Mouse (Mus musculus): ENCODE data around the gene Slc15a3. TPM values are rescaled to one million over a fixed set of nuclear protein-coding genes. Genes with fewer than 3 reads are reported as not detected.

The Slc15a3 gene
- polyA plus RNA-seq, 1 experiment from 2014 or later = 1.2 TPM

GRCm38 (mm10) chr19:10808524-10809233 lies 30.8 kb upstream of the Slc15a3 start:
- H3K27ac ChIP-seq (replicated peaks) = no peak overlapping the region
- H3K36me3 ChIP-seq (replicated peaks) = no peaks in the 10 kb centered on the region
- no peaks in the 10 kb centered on the region for H3K27me3 ChIP-seq
- no peak overlapping the region for H3K9ac ChIP-seq
- no peak for ATAC-seq (ENCODE audit: insufficient read depth)
- no peaks in the 10 kb centered on the region for H3K4me1 ChIP-seq (replicated peaks)
- no peaks in the 10 kb centered on the region for H3K9me3 ChIP-seq (replicated peaks)
- H3K4me2 ChIP-seq = no peak overlapping the region
- WGBS (ENCODE audit: insufficient replicate concordance) = 61% methylated on average over 12 of the region's 12 CpGs
- no peak overlapping the region for H3K4me3 ChIP-seq (replicated peaks)

- Histone ChIP-seq H3K4me1 (replicated peaks) (no peaks in the 10 kb centered on the region), H3K9me3 (replicated peaks) (no peaks in the 10 kb centered on the region), H3K27me3 (no peaks in the 10 kb centered on the region), H3K4me2 (no peak overlapping the region), H3K27ac (replicated peaks) (no peak overlapping the region), H3K36me3 (replicated peaks) (no peaks in the 10 kb centered on the region), H3K4me3 (replicated peaks) (no peak overlapping the region), H3K9ac (no peak overlapping the region)
- ATAC-seq (ENCODE audit: insufficient read depth) = no peak
- whole genome bisulfite sequencing (ENCODE audit: insufficient replicate concordance) = 62% methylated on average over 11 of the region's 11 CpGs
Measured at GRCm38 (mm10) chr19:10809428-10810175, 29.9 kb upstream of the Slc15a3 start.

DNA sequence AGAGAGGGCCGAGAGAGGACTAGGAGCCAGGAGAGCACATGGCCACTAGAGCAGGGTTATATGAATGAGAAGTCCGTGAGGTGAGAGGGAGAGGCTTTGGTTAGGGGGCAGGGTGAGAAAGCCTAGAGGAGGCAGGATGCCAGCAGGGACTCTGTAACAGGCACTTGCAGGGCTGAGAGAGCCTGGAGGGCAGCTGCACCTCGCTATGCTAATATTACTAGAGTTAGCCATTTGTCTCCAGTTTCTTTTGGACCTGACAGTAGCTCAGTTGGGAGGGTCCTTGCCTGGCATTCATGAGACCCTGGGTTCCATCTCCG lies 29.4 kb upstream of the Slc15a3 start:
- no peak overlapping the region for H3K4me2 ChIP-seq
- 62% methylated on average over 4 of the region's 4 CpGs for WGBS (ENCODE audit: insufficient replicate concordance)
- no peaks in the 10 kb centered on the region for H3K36me3 ChIP-seq (replicated peaks)
- H3K27me3 ChIP-seq = no peaks in the 10 kb centered on the region
- no peaks in the 10 kb centered on the region for H3K9me3 ChIP-seq (replicated peaks)
- no peak overlapping the region for H3K4me3 ChIP-seq (replicated peaks)
- ATAC-seq (ENCODE audit: insufficient read depth) = no peak
- H3K27ac ChIP-seq (replicated peaks) = no peak overlapping the region
- no peaks in the 10 kb centered on the region for H3K4me1 ChIP-seq (replicated peaks)
- H3K9ac ChIP-seq = no peak overlapping the region

DNA sequence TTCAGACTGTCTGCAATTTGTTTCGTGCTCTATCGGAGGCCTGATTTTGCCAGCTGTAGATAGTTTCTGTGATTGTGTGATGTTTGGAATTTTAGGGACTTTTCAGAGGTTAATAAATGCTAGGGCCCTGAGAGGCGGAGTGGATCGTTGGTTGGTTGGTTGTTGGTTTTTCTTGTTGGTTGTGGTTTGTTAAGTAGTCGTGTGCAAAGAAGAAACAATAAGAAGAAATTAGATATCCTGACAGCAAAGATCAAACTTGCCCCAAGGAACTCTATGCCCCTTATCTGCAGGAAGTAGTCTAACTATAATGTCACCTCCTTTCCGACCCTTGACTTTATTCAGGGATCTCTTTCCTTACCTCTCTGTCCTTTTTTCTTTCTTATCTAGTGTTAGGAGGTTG lies 28.1 kb upstream of the Slc15a3 start:
- H3K9me3 ChIP-seq (replicated peaks) = no peaks in the 10 kb centered on the region
- H3K4me1 ChIP-seq (replicated peaks) = no peaks in the 10 kb centered on the region
- H3K27me3 ChIP-seq = no peaks in the 10 kb centered on the region
- H3K4me3 ChIP-seq (replicated peaks) = no peak overlapping the region
- no peaks in the 10 kb centered on the region for H3K36me3 ChIP-seq (replicated peaks)
- no peak overlapping the region for H3K9ac ChIP-seq
- no peak for ATAC-seq (ENCODE audit: insufficient read depth)
- H3K27ac ChIP-seq (replicated peaks) = no peak overlapping the region
- WGBS (ENCODE audit: insufficient replicate concordance) = 38% methylated on average over 6 of the region's 6 CpGs
- H3K4me2 ChIP-seq = no peak overlapping the region

GRCm38 (mm10) chr19:10813039-10813438 lies 26.5 kb upstream of the Slc15a3 start:
- Histone ChIP-seq H3K4me3 (replicated peaks) (no peak overlapping the region), H3K4me2 (no peak overlapping the region), H3K4me1 (replicated peaks) (no peaks in the 10 kb centered on the region), H3K36me3 (replicated peaks) (no peaks in the 10 kb centered on the region), H3K9me3 (replicated peaks) (no peaks in the 10 kb centered on the region), H3K9ac (no peak overlapping the region), H3K27me3 (no peaks in the 10 kb centered on the region), H3K27ac (replicated peaks) (no peak overlapping the region)
- WGBS (ENCODE audit: insufficient replicate concordance) = 74% methylated on average over 5 of the region's 5 CpGs
- no peak for ATAC-seq (ENCODE audit: insufficient read depth)

DNA sequence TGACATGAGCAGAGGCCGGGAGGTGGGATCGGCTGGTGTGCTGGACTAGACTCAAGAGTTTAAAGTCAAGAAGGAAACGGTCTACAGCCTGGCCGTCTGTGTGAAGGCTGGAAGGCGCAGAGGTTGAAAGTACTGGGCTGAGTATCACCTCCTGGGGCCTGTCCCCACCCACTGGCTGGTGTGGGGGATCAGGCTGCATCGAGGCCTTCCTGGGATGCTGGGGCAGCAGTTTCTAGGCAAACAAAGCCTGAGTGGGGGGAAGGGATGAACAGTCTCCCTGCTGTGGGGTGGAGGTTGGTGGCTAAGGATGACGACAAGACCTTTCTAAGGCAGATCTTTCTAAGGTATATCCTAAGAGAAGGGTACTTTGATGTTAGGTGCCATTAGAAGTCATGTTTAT lies 25.6 kb upstream of the Slc15a3 start:
- Histone ChIP-seq H3K9ac (no peak overlapping the region), H3K27me3 (no peaks in the 10 kb centered on the region), H3K27ac (replicated peaks) (no peak overlapping the region), H3K4me1 (replicated peaks) (no peaks in the 10 kb centered on the region), H3K4me2 (no peak overlapping the region), H3K36me3 (replicated peaks) (no peaks in the 10 kb centered on the region), H3K9me3 (replicated peaks) (no peaks in the 10 kb centered on the region), H3K4me3 (replicated peaks) (no peak overlapping the region)
- 68% methylated on average over 7 of the region's 7 CpGs for WGBS (ENCODE audit: insufficient replicate concordance)
- ATAC-seq (ENCODE audit: insufficient read depth) = no peak

GRCm38 (mm10) chr19:10815871-10816270 lies 23.7 kb upstream of the Slc15a3 start:
- Histone ChIP-seq H3K4me1 (replicated peaks) (no peaks in the 10 kb centered on the region), H3K4me3 (replicated peaks) (no peak overlapping the region), H3K9me3 (replicated peaks) (no peaks in the 10 kb centered on the region), H3K27me3 (no peaks in the 10 kb centered on the region), H3K4me2 (no peak overlapping the region), H3K27ac (replicated peaks) (no peak overlapping the region), H3K36me3 (replicated peaks) (no peaks in the 10 kb centered on the region), H3K9ac (no peak overlapping the region)
- ATAC-seq (ENCODE audit: insufficient read depth) = no peak
- whole genome bisulfite sequencing (ENCODE audit: insufficient replicate concordance) = 59% methylated on average over 6 of the region's 6 CpGs

DNA sequence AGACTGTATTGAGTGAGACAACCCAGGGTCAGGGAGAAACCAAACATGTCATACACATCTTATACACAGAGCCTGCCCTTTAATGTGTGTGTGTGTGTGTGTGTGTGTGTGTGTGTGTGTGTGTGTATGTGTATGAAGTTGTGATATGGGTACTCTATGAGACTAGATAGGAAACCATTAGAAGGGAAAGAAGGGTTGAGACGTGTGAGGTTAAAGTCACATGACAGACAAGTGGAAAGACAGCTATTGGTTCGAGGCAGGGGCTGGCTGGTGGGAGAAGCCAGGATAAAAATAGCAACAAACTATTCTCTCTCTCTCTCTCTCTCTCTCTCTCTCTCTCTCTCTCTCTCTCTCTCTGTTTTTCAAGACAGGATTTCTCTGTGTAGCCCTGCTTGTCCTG lies 23.1 kb upstream of the Slc15a3 start:
- H3K36me3 ChIP-seq (replicated peaks) = no peaks in the 10 kb centered on the region
- no peak for ATAC-seq (ENCODE audit: insufficient read depth)
- no peak overlapping the region for H3K27ac ChIP-seq (replicated peaks)
- WGBS (ENCODE audit: insufficient replicate concordance) = 22% methylated on average over 2 of the region's 2 CpGs
- H3K4me3 ChIP-seq (replicated peaks) = no peak overlapping the region
- no peaks in the 10 kb centered on the region for H3K9me3 ChIP-seq (replicated peaks)
- no peak overlapping the region for H3K9ac ChIP-seq
- no peak overlapping the region for H3K4me2 ChIP-seq
- H3K27me3 ChIP-seq = no peaks in the 10 kb centered on the region
- no peaks in the 10 kb centered on the region for H3K4me1 ChIP-seq (replicated peaks)

- no peak overlapping the region for H3K9ac ChIP-seq
- no peak overlapping the region for H3K27ac ChIP-seq (replicated peaks)
- no peak for ATAC-seq (ENCODE audit: insufficient read depth)
- H3K36me3 ChIP-seq (replicated peaks) = no peaks in the 10 kb centered on the region
- H3K4me3 ChIP-seq (replicated peaks) = no peak overlapping the region
- H3K27me3 ChIP-seq = no peaks in the 10 kb centered on the region
- H3K4me2 ChIP-seq = peak overlapping the region; percentile 23
- H3K9me3 ChIP-seq (replicated peaks) = no peaks in the 10 kb centered on the region
- no peaks in the 10 kb centered on the region for H3K4me1 ChIP-seq (replicated peaks)
- WGBS (ENCODE audit: insufficient replicate concordance) = 36% methylated on average over 17 of the region's 17 CpGs
Measured at GRCm38 (mm10) chr19:10818217-10818946, 21.1 kb upstream of the Slc15a3 start.

- Histone ChIP-seq H3K27ac (replicated peaks) (no peak overlapping the region), H3K9ac (no peak overlapping the region), H3K36me3 (replicated peaks) (no peaks in the 10 kb centered on the region), H3K4me1 (replicated peaks) (no peaks in the 10 kb centered on the region), H3K4me3 (replicated peaks) (no peak overlapping the region), H3K4me2 (no peak overlapping the region), H3K9me3 (replicated peaks) (no peaks in the 10 kb centered on the region), H3K27me3 (no peaks in the 10 kb centered on the region)
- ATAC-seq (ENCODE audit: insufficient read depth) = no peak
- WGBS (ENCODE audit: insufficient replicate concordance) = 46% methylated on average over 7 of the region's 7 CpGs
Measured at GRCm38 (mm10) chr19:10821319-10821718, 18.2 kb upstream of the Slc15a3 start.

DNA sequence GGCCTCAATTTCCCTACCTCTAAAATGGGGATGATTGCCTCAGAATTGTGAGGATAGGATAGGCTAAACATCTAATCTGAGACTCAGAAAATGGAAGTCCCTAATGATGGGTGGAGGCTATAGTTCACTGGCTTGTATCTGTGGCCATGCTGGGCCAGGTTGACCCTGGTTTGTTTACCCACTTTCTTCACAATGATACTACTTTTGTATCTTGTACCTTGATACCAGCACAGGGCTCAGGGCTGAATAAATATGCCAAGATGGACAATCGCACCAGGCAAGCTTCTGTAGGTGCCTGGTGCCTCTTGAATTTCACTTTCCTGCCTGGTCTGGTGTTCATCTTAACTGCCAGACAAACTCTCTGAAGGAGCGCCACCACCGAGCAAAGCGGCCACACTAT lies 17.0 kb upstream of the Slc15a3 start:
- no peak overlapping the region for H3K9ac ChIP-seq
- no peak for ATAC-seq (ENCODE audit: insufficient read depth)
- H3K27me3 ChIP-seq = no peaks in the 10 kb centered on the region

More for the DNA sequence above, 17.0 kb upstream of the Slc15a3 start:
- H3K27ac ChIP-seq (replicated peaks) = no peak overlapping the region
- H3K4me1 ChIP-seq (replicated peaks) = no peaks in the 10 kb centered on the region
- no peak overlapping the region for H3K4me2 ChIP-seq
- no peaks in the 10 kb centered on the region for H3K36me3 ChIP-seq (replicated peaks)
- WGBS (ENCODE audit: insufficient replicate concordance) = 50% methylated on average over 4 of the region's 4 CpGs
- no peak overlapping the region for H3K4me3 ChIP-seq (replicated peaks)
- H3K9me3 ChIP-seq (replicated peaks) = no peaks in the 10 kb centered on the region

Data from liver, embryonic 15.5 days (tissue).